Mouse (Mus musculus): ENCODE data around the gene Frem1.

- no peak for TF ChIP-seq CTCF (IDR thresholded peaks at IDR 0.05; ENCODE audit: control insufficient read depth, insufficient read depth, low read length)
- no peak for TF ChIP-seq POLR2A (IDR thresholded peaks at IDR 0.05; ENCODE audit: borderline replicate concordance, control insufficient read depth, low read depth, low read length)
Measured at GRCm38 (mm10) chr4:82992042-82992441, 60.1 kb downstream of the Frem1 start.

Measured in bone marrow, adult 2 months (tissue).